Mouse (Mus musculus) spleen, adult 12 weeks (tissue): Measurements from ENCODE around the gene Gpr152.
"Not testable (repeated sequence)": the region's sequence is repeated elsewhere in the genome, so short reads cannot be mapped to it uniquely, and the experiment has no call there.

Experiments
- DNase-seq: peaks from one replicate; pipeline ENCODE4 v3.0.0; 2022; ENCODE audit warnings: low spot score

Gpr152 gene

DNA sequence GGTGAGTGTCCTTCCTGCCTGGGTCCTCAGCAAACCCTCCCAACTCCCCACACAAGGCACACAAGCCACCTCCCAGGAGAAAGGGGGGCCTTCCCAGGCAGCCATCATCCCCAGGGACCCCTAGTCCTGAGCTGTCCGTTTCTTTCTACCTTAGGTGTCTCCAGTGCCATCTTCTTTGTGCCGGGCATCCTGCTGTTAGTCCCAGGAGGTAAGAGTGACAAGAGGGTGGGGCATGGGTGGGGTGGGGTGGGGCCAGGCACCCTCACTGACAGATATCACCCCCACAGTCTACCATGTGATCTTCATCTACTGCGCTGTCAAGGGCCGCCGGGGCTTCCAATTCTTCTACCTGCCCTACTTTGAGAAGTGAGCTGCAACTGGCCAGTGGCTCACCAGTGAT, 8.5 kb upstream of the Gpr152 start:
- DNase-seq, result no peak

DNA sequence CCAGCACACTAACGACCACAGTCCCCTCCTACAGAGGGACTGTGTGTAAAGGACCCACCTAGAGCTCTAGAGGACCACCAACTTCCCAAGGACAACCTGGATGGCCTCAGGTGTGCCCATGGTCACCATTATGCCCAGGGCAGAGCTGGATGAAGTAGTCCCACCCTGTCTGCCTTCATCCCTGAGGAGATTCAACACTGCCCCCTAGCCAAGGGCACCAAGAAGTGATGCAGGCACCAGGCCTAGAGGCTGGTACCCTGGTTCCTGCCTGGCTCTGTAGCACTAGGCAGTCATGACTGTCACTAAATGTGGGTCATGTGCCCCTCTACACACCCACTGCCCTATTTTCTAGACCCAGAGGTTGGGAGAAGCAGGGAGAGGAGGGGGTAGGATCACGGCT, 7.8 kb upstream of the Gpr152 start:
- no peak for DNase-seq

DNA sequence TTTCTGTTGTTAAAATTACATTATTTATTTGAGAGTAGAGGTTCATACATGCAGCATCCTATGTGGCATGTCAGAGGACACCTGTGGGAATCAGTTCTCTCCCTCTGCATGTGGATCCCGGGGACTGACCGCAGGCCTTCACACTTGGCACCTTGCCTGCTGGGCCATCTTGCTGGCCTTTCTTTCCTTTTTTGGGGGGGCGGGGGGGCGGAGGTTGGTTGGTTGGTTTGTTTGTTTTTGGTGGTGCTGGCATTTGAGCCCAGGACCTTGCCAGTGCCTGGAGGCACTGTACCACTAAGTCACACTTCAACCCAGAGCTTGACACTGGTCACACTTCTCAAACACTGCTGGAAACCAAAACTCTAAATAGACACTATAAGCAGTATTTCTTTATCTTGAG, 5.2 kb upstream of the Gpr152 start:
- DNase-seq, result no peak

DNA sequence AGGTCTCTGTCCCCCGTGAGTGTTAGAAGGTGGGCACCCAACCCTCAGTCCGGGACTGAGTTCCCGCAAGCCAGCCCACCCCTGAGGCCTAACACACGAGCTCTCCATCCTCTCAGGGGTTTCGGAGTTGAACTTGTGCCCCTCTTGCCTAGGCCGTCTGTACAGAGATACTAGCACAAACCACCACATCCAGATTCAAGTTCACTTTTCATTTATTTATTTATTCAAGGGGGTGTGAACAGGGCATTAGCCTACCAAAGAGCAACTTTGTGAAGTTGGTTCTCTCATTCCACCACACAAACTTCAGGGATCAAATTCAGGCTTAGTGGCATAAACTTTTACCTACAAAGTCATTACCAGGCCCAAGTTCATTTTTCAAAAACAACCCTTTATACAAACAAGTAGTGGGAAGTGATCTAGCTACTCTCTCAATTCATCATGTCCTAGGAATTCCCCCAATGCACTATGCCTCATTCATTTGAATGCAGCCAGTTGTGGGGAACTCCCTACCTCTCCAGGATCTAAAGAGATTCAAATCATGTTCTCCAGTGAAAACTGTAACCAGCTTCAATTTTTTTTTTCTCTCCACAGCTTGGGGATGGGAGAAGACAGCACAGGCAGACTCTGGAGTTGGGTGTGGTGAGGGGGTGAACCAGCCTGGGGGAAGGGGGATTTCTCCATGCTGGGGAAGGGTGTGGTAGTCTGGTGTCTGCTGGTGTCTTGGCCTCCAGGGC, 4.2 kb upstream of the Gpr152 start:
- not testable (repeated sequence) for DNase-seq

- DNase-seq, result not testable (repeated sequence)
These were observed 3.6 kb upstream of the Gpr152 start for GRCm38 (mm10) chr19:4135963-4136345.

GRCm38 (mm10) chr19:4136463-4136862, 3.1 kb upstream of the Gpr152 start:
- DNase-seq, result no peak

- DNase-seq, result no peak
These were observed 1.7 kb upstream of the Gpr152 start for GRCm38 (mm10) chr19:4137913-4138312.

DNA sequence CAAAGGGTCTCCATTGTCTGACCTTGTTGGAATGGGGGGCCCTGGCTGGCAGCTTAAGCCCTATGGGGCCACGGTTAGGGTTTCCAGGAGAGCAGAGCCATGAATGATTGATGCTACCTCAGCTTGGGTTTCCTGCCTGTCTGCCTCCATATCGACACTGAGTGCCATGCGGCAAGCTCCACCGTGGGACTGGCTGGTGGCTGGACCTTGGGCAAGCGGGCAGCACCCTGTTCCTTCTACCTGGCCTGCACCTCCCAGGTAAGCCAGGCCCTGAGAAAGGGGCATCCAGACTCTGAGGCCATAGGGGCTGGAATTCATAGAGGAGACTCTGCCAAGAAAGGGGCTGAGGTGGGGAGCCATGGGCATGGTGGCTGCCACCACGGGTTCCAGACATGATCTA, 560 bp downstream of the Gpr152 start:
- DNase-seq, result no peak

- no peak for DNase-seq
These were observed 3.0 kb downstream of the Gpr152 start for GRCm38 (mm10) chr19:4142416-4143173.

DNA sequence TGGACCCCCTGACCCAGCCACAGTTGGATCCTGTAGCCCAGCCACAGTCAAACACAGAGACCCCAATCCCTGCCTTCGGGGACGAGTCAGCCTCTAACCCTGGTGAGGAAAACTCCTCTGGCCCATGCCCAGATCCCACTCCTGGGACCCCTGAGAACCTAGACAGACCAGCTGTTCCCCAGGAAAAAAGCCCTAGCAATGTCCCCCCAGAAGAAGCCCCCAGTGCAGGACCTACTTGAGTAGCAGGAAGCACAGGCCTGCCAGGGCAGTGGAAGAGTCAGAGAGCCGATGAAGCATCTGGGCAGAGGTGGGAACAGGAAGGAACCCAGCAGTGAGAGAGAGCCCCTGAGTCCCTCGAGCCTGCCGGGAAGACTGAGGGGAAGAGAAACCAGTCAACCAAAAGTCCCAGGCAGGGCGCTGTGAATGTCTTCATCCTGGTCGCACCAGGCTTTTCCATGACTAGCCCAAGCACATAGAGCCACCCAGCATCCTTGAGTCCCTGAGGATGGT, 4.2 kb downstream of the Gpr152 start, which contains the start of gene Cabp4:
Gene Cabp4 (minus strand): TSS at position 275 of the 510 bp plus-strand sequence.
- no peak for DNase-seq

GRCm38 (mm10) chr19:4144550-4145498, 5.2 kb downstream of the Gpr152 start:
- no peak for DNase-seq

DNA sequence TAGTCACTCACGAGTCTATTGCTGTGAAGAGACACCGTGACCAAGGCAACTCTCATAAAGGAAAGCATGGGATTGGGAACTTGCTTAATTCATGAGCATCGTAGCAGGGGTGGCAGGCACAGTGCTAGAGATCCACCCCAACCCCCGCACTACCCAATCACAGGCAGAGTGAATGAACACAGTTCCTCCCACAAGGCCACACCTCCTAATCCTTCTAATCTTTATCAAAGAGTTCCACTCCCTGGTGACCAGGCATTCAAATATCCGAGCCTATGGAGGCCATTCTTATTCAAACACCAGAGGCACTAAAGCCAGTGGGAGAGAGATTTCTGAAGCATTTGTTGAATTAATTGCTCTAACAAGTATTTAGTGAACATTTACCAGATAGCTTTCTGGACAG, 6.3 kb downstream of the Gpr152 start:
- no peak for DNase-seq

- DNase-seq, result no peak
These were observed 6.9 kb downstream of the Gpr152 start for GRCm38 (mm10) chr19:4146366-4147021.

- no peak for DNase-seq
These were observed 7.4 kb downstream of the Gpr152 start for GRCm38 (mm10) chr19:4147022-4147405.

DNA sequence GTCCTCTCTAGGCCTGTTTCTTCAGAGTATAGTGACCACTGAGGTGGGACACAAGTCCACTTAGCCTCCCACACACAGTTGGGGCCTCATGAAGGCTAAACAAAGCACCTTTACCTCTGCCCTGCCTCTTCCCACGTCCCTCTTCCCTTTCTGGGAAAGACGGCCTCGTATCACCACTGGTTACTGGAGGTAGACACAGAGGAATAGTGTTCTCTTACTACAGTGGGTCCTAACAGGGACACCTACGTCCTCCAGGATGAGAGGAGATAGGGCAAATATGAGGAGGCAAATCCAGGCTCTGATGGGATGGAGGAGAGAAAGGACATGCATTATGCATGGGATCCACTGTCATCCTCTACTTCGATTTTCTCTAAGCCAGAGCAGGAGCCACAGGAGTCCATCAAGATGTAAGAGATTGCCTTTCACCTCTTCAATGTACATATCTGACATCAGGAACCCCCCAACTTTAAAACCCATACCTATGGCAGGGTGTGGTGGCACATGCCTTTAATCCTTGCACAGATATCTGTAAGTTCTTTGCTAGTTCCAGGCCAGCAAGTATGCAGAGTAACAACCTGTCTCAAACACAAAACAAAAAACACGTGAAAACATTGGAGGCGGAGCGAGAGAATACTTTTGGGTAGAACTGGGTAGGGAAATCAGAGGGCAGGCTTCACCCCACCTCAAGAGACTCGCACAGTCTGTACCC, 8.3 kb downstream of the Gpr152 start:
- no peak for DNase-seq

DNA sequence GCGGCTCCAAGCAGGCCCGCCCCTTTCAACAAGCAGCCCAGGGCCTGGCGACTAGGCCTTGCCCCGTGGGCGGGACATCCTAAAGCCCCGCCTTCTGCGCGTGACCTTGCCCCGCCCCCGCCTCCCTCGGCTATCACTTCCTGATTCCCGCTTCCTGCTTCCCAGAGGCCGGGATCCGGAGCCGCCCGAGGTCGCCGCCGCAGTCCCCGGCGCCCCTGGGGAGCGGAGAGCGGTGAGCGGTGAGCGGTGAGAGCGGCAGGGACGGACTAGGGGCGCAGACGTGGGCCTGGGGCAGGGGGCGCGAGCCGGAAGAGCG, 8.9 kb downstream of the Gpr152 start, which contains the start of gene Coro1b:
Gene Coro1b (plus strand): TSS at position 129 of the 316 bp plus-strand sequence.
- peak; percentile 88 for DNase-seq

DNA sequence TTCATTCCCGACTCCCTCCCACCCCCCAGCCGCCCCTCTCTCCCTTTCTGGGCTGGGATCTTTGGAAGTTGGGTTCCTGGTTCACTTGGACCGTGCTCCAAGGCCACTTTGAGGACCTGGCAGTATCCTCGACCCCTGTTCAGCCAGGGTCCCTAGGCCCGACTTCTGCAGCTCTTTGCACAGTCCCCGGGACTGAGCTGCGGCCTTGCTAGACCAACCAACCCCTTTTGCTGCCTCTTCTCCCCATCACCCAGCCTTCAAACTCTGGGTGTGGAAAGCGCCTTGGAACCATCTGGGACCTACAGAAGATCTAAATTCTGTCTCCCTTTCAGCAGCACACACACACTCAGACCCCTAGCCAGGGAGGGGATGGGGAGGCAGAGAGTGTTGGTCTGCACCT, 9.2 kb downstream of the Gpr152 start:
- no peak for DNase-seq

DNA sequence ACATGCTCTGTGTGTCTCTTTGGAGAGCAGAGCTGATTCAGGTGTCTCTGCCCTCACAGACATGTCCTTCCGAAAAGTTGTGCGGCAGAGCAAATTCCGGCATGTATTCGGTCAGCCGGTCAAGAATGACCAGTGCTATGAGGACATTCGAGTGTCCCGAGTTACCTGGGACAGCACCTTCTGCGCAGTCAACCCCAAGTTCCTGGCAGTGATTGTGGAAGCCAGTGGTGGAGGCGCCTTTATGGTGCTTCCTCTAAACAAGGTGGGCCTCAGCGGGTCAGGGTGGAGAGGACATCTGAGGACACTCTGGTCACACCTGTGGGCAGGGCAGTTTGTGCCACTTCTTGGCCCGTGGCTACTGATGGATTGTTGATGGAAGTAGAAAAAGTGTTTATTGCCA, 9.7 kb downstream of the Gpr152 start:
- DNase-seq, result no peak

DNA sequence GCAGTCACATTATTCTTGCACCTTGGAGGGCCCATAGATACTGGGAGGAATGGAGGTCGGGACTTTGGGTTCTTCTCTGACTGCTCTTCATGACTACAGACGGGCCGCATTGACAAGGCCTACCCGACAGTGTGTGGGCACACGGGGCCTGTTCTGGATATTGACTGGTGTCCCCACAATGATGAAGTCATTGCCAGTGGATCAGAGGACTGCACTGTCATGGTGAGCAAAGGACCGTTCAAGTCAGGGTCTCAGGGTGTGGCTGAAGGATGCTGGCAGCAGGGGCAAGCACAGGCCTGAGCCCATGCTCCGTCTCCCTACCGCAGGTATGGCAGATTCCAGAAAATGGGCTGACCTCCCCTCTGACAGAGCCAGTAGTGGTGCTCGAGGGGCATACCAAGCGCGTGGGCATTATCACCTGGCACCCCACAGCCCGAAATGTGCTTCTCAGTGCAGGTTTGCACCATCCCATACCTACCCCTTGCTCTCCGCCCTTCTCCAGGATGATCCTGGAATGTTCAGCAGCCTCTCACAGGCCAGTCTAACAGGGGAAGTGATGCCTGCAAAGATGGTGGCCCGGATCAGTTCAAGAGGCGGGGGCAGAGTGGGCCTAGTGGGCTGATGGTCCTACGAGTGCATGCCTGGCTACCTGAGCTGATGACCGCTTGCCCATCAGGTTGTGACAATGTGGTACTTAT, 10.3 kb downstream of the Gpr152 start:
- no peak for DNase-seq
